Mouse (Mus musculus) midbrain, embryonic 16.5 days (tissue): Measurements from ENCODE around the gene Prr23a1. TPM values are rescaled to one million over a fixed set of nuclear protein-coding genes. Genes with fewer than 3 reads are reported as not detected.

ENCODE experiments used
- ATAC-seq: fragments of 200-750 bp; cut with Nextera tagmentation; 2 replicates; pipeline ENCODE4 v1.8.0; 2017; ENCODE audit warnings: moderate TSS enrichment
- H3K27ac ChIP-seq: fragments of 300-500 bp; sonication (generic); 2 replicates; pipeline ENCODE4 v1.5.1; 2014; ENCODE audit warnings: mild to moderate bottlenecking, low read length, mixed read lengths
- H3K27me3 ChIP-seq: fragments of 300-500 bp; sonication (generic); 2 replicates; pipeline ENCODE4 v1.6.1; 2014; ENCODE audit warnings: low read depth, low read length, mixed read lengths; ENCODE audit not compliant: control insufficient read depth, insufficient read depth
- H3K36me3 ChIP-seq: fragments of 300-500 bp; sonication (generic); 2 replicates; pipeline ENCODE4 v1.6.1; 2014; ENCODE audit warnings: mild to moderate bottlenecking, low read length, moderate library complexity, mixed read lengths; ENCODE audit not compliant: control insufficient read depth, insufficient read depth
- H3K4me1 ChIP-seq: fragments of 300-500 bp; sonication (generic); 2 replicates; pipeline ENCODE4 v1.6.1; 2014; ENCODE audit warnings: mild to moderate bottlenecking, low read length, mixed read lengths; ENCODE audit not compliant: control insufficient read depth, insufficient read depth
- H3K4me2 ChIP-seq: fragments of 300-500 bp; sonication (generic); 2 replicates; pipeline ENCODE4 v1.6.1; 2014; ENCODE audit warnings: mild to moderate bottlenecking, low read length, mixed read lengths
- H3K4me3 ChIP-seq: fragments of 300-500 bp; sonication (generic); 2 replicates; pipeline ENCODE4 v1.5.1; 2014; ENCODE audit warnings: low read depth, mild to moderate bottlenecking, low read length, moderate library complexity, mixed read lengths
- H3K9ac ChIP-seq: fragments of 300-500 bp; sonication (generic); 2 replicates; pipeline ENCODE4 v1.6.1; 2014; ENCODE audit warnings: low read depth, low read length, mixed read lengths
- H3K9me3 ChIP-seq: fragments of 300-500 bp; sonication (generic); replicated peaks from 2 replicates; pipeline ENCODE4 v1.6.1; 2014; ENCODE audit warnings: mild to moderate bottlenecking, low read length, mixed read lengths; ENCODE audit not compliant: control insufficient read depth, poor library complexity, severe bottlenecking
- WGBS: fragments of 180-500 bp; shearing (Covaris S2); extraction: QIAGEN DNeasy Blood & Tissue Kit; methylation state at CpG from one replicate; pipeline ENCODE4 v1.1.7; 2014; 5-methylcytosine and 5-hydroxymethylcytosine counted together
- polyA plus RNA-seq: library from polyadenylated mRNA; unstranded; fragments of >200 nt; fragmentation: Nextera tagmentation; extraction: Ambion mirVana; gene quantifications from 2 replicates; pipeline ENCODE4 v1.2.1, GENCODE M21; 2015

Prr23a1 gene
- polyA plus RNA-seq, 1 experiment from 2014 or later: not detected

- no peak for ATAC-seq
- no peak overlapping the region for H3K4me3 ChIP-seq
Observed at GRCm38 (mm10) chr9:98818971-98819370, 23.3 kb upstream of the Prr23a1 start.

GRCm38 (mm10) chr9:98819481-98819880, 22.8 kb upstream of the Prr23a1 start:
- no peaks in the 10 kb centered on the region for H3K4me1 ChIP-seq
- no peak for ATAC-seq
- H3K4me3 ChIP-seq: no peak overlapping the region
- no peaks in the 10 kb centered on the region for H3K36me3 ChIP-seq
- H3K27me3 ChIP-seq: no peaks in the 10 kb centered on the region
- H3K9ac ChIP-seq: no peak overlapping the region
- H3K4me2 ChIP-seq: no peak overlapping the region
- WGBS: 93% methylated on average over 2 of the region's 2 CpGs
- H3K9me3 ChIP-seq: peaks cover 2% of the 10 kb centered on the region; the same call in 1 of the 2 replicates
- H3K27ac ChIP-seq: no peak overlapping the region

More at GRCm38 (mm10) chr9:98818971-98819370, 23.3 kb upstream of the Prr23a1 start:
- WGBS: 85% methylated on average over 5 of the region's 5 CpGs
- Histone ChIP-seq H3K27ac (no peak overlapping the region), H3K4me2 (no peak overlapping the region), H3K36me3 (no peaks in the 10 kb centered on the region), H3K27me3 (no peaks in the 10 kb centered on the region), H3K9me3 (peaks cover 2% of the 10 kb centered on the region; the same call in 1 of the 2 replicates), H3K9ac (no peak overlapping the region), H3K4me1 (no peaks in the 10 kb centered on the region)

- H3K9ac ChIP-seq: no peak overlapping the region
- no peaks in the 10 kb centered on the region for H3K4me1 ChIP-seq
- peaks cover 2% of the 10 kb centered on the region; the same call in 1 of the 2 replicates for H3K9me3 ChIP-seq
- H3K36me3 ChIP-seq: no peaks in the 10 kb centered on the region
- no peak overlapping the region for H3K4me2 ChIP-seq
- no peak for ATAC-seq
- no peaks in the 10 kb centered on the region for H3K27me3 ChIP-seq
- H3K27ac ChIP-seq: no peak overlapping the region
- WGBS: 69% methylated on average over 4 of the region's 4 CpGs
- H3K4me3 ChIP-seq: no peak overlapping the region
Observed at GRCm38 (mm10) chr9:98820461-98820860, 21.8 kb upstream of the Prr23a1 start.

- Histone ChIP-seq H3K4me2 (no peak overlapping the region), H3K27ac (no peak overlapping the region), H3K36me3 (no peaks in the 10 kb centered on the region), H3K27me3 (no peaks in the 10 kb centered on the region), H3K4me1 (no peaks in the 10 kb centered on the region), H3K4me3 (no peak overlapping the region), H3K9ac (no peak overlapping the region), H3K9me3 (peaks cover 2% of the 10 kb centered on the region; the same call in 1 of the 2 replicates)
- no peak for ATAC-seq
Observed at GRCm38 (mm10) chr9:98821067-98821466, 21.2 kb upstream of the Prr23a1 start.

- H3K9ac ChIP-seq: no peak overlapping the region
- ATAC-seq: no peak
- H3K4me2 ChIP-seq: no peak overlapping the region
- H3K9me3 ChIP-seq: peaks cover 2% of the 10 kb centered on the region; the same call in 1 of the 2 replicates
- no peak overlapping the region for H3K27ac ChIP-seq
- H3K36me3 ChIP-seq: no peaks in the 10 kb centered on the region
- no peaks in the 10 kb centered on the region for H3K27me3 ChIP-seq
- WGBS: 94% methylated on average over 7 of the region's 7 CpGs
- no peaks in the 10 kb centered on the region for H3K4me1 ChIP-seq
- H3K4me3 ChIP-seq: no peak overlapping the region
Observed at GRCm38 (mm10) chr9:98823805-98824204, 18.5 kb upstream of the Prr23a1 start.

- Histone ChIP-seq H3K4me2 (no peak overlapping the region), H3K27me3 (no peaks in the 10 kb centered on the region), H3K9me3 (no peaks in the 10 kb centered on the region), H3K27ac (no peak overlapping the region), H3K9ac (no peak overlapping the region), H3K36me3 (no peaks in the 10 kb centered on the region), H3K4me3 (no peak overlapping the region), H3K4me1 (no peaks in the 10 kb centered on the region)
- ATAC-seq: no peak
- 72% methylated on average over 5 of the region's 5 CpGs for WGBS
Observed at GRCm38 (mm10) chr9:98829508-98829907, 12.8 kb upstream of the Prr23a1 start.

GRCm38 (mm10) chr9:98837537-98838074, 4.7 kb upstream of the Prr23a1 start:
- WGBS: 85% methylated on average over 7 of the region's 7 CpGs
- H3K27ac ChIP-seq: no peak overlapping the region
- ATAC-seq: no peak
- H3K4me2 ChIP-seq: no peak overlapping the region
- H3K36me3 ChIP-seq: no peaks in the 10 kb centered on the region
- no peaks in the 10 kb centered on the region for H3K4me1 ChIP-seq
- no peaks in the 10 kb centered on the region for H3K27me3 ChIP-seq
- peaks cover 4% of the 10 kb centered on the region; the same call in 1 of the 2 replicates for H3K9me3 ChIP-seq
- H3K4me3 ChIP-seq: no peak overlapping the region
- H3K9ac ChIP-seq: no peak overlapping the region

- H3K4me3 ChIP-seq: no peak within 1 kb of the TSS
- H3K4me1 ChIP-seq: no peaks in the 10 kb centered on the region
- H3K27me3 ChIP-seq: no peaks in the 10 kb centered on the region
- WGBS: 81% methylated on average over 18 of the region's 18 CpGs
- no peak within 1 kb of the TSS for H3K4me2 ChIP-seq
- no peak within 1 kb of the TSS for H3K27ac ChIP-seq
- H3K9me3 ChIP-seq: no peaks in the 10 kb centered on the region
- H3K9ac ChIP-seq: no peak within 1 kb of the TSS
- no peaks in the 10 kb centered on the region for H3K36me3 ChIP-seq
- no peak for ATAC-seq
Observed at GRCm38 (mm10) chr9:98856210-98856609, 13.9 kb downstream of the Prr23a1 start, which contains the start of gene Prr23a2. TSS of gene Prr23a2 (plus strand) at chr9:98856494.

GRCm38 (mm10) chr9:98863463-98863862, 21.2 kb downstream of the Prr23a1 start:
- Histone ChIP-seq H3K27me3 (no peaks in the 10 kb centered on the region), H3K36me3 (no peaks in the 10 kb centered on the region), H3K4me1 (no peaks in the 10 kb centered on the region), H3K4me2 (no peak overlapping the region), H3K9me3 (no peaks in the 10 kb centered on the region), H3K27ac (no peak overlapping the region), H3K9ac (no peak overlapping the region), H3K4me3 (no peak overlapping the region)
- WGBS: 70% methylated on average over 3 of the region's 3 CpGs
- ATAC-seq: no peak
